Mouse (Mus musculus): ENCODE measurements around the gene Erich3.

- TF ChIP-seq POLR2A (IDR thresholded peaks at IDR 0.05; ENCODE audit: low read depth, low read length) (no peak), CTCF (IDR thresholded peaks at IDR 0.05; ENCODE audit: borderline replicate concordance, insufficient read depth, low read length) (no peak)
Observed at GRCm38 (mm10) chr3:154755225-154755624, 91.6 kb downstream of the Erich3 start.
